Mouse (Mus musculus) heart, postnatal 25 days (tissue): ENCODE data around the gene Rpl37a. TPM values are rescaled to one million over a fixed set of nuclear protein-coding genes. Genes with fewer than 3 reads are reported as not detected.

Experiments
- DNase-seq: peaks from one replicate; pipeline ENCODE4 v3.0.0; 2022; ENCODE audit warnings: low spot score
- intact Hi-C: fragments of 180-260 bp; cut with DNase I; formaldehyde crosslinking; loops from one replicate; pipeline ENCODE4 v1.15.1; 2025
- total RNA-seq, 2 experiments: library from RNA; stranded (reverse); gene quantifications; 2 replicates each; pipeline ENCODE4 v1.2.3; 2021

Rpl37a gene
- 100 to 1,000 TPM; 571 to 619 TPM for total RNA-seq

DNA sequence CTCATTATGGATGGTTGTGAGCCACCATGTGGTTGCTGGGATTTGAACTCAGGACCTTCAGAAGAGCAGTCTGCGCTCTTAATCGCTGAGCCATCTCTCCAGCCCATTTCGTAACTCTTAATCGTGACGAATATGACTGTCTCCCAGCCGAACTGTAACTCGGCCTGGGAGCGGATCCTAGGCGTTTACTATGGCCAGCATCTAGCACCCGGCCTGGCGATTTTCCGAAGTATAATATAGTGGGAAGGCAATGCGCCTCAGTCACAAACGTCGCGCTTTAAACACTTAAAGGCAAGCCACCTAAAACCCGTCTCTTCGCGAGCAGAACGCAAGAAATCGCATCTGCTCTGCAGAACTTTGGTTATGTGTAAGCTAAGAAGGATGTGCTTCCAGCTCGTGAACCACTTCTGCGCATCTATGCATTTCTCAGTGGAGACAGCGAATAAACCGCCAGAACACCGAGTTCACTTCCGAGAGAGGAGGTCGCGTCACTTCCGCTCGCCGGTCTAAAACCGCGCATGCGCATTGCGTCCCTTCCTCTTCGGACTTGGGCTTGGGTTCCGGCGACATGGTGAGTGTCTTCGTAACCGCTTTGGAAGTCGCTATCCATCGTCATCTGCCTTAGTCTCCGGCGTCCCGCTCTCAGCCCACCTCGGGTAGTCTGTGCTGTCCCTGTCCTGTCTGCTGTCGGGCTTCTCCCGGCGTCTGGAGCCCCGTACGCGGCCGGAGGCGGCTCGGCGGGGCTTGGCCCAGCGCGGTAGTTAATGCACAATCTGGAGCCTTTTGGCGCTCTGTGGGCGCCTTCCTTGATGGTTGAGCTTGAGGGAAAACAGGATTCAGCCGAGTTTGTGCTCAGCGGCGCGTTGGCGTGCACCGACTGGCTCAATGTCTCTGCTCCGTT, at the start of gene Rpl37a:
Gene Rpl37a, plus strand, starts transcription at position 538 of the 901 bp plus-strand sequence.
- intact Hi-C loops = loop anchor here (5.0 to 10.0 kb wide), 4 partner anchors 129 to 1034 kb away; partner anchors contain the start of gene Smarcal1

GRCm38 (mm10) chr1:72673070-72673469, 38.0 kb upstream of the Rpl37a start:
- intact Hi-C loops = no loop called here
- DNase-seq = no peak

More for the DNA sequence above, at the start of gene Rpl37a:
- peak; percentile 86 for DNase-seq

DNA sequence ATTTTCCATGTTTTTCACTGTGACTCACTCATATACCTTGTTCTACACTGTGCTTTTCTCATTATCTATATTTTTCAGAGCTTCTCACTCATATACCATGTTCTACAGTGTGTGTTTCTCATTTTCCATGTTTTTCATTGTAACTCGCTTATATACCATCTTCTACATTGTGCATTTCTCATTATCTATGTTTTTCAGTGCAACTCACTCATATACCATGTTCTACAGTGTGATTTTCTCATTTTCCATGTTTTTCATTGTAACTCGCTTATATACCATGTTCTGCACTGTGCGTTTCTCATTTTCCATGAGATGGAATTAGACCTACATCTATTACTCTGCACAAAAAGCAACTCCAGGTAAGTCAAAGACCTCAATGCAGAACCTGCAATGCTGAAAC, 14.8 kb upstream of the Rpl37a start:
- no peak for DNase-seq

GRCm38 (mm10) chr1:72698651-72699050, 12.4 kb upstream of the Rpl37a start:
- no peak for DNase-seq
- intact Hi-C loops = no loop called here

More for the DNA sequence above, 14.8 kb upstream of the Rpl37a start:
- intact Hi-C loops = no loop called here

- intact Hi-C loops = no loop called here
Observed at GRCm38 (mm10) chr1:72700479-72700878, 10.6 kb upstream of the Rpl37a start, which contains the start of gene Ankar. TSS of gene Ankar (minus strand) at chr1:72700579.

GRCm38 (mm10) chr1:72707525-72707924, 3.6 kb upstream of the Rpl37a start:
- intact Hi-C loops = no loop called here

More at GRCm38 (mm10) chr1:72700479-72700878, 10.6 kb upstream of the Rpl37a start, which contains the start of gene Ankar:
- DNase-seq = no peak

DNA sequence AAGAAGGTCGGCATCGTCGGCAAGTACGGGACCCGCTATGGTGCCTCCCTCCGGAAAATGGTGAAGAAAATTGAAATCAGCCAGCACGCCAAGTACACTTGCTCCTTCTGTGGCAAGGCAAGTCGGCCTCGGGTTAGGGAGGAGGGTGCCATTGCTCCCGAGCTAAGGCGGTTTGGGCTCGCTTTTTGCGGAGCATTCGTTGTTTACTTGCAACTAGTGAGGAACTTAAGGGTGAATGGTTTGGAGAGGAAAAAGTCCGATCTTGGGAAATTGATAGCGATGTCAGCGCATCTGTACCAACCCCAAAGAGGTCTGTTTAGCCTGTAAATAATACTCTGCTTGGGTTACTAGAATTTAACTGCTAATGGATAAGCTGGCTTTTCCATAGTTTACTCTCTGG, 594 bp downstream of the Rpl37a start:
- no peak for DNase-seq
- intact Hi-C loops = loop anchor here (5.0 to 10.0 kb wide), 4 partner anchors 129 to 1033 kb away; partner anchors contain the start of gene Smarcal1

More at GRCm38 (mm10) chr1:72707525-72707924, 3.6 kb upstream of the Rpl37a start:
- DNase-seq = no peak

DNA sequence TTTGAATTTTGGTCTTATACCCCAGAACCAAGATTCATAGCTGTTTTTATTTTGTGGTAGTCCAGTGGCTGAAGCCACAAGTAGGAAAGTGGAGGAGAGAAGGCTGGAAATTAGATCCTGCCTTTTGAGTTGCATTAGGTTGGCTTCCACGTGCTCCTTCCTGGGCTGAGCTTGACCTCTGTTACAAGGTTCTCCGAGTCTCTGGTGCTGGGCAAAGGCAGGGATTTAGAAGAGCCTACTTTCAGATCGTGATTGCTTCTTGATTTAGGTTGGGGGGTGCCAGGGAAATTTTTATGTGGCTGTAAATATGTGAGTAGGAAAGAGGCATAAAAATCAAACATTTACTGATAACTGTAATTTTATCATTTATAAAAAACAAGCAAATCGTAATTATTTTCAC, 3.5 kb downstream of the Rpl37a start:
- intact Hi-C loops = loop anchor here (5.0 to 10.0 kb wide), 4 partner anchors 132 to 1030 kb away; partner anchors contain the start of gene Smarcal1
- DNase-seq = no peak

DNA sequence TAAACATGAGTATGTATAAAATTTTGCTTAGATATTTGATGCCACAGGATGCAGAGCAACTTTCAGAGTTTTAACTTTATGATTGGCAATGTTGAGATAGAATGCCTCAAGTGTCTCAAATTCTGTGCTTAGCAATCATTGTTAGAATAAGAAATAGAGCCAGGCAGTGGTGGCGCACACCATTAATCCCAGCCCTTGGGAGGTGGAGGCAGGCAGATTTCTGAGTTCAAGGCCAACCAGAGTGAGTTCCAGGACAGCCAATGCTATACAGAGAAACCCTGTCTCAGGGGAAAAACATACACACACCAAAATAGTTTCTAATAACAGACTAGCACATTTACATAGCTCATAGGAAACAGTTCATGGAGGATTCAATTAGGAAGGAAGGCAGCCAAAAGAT, 4.0 kb downstream of the Rpl37a start:
- intact Hi-C loops = loop anchor here (5.0 to 10.0 kb wide), 4 partner anchors 400 to 1112 kb away; no protein-coding TSS in a partner anchor
- no peak for DNase-seq

DNA sequence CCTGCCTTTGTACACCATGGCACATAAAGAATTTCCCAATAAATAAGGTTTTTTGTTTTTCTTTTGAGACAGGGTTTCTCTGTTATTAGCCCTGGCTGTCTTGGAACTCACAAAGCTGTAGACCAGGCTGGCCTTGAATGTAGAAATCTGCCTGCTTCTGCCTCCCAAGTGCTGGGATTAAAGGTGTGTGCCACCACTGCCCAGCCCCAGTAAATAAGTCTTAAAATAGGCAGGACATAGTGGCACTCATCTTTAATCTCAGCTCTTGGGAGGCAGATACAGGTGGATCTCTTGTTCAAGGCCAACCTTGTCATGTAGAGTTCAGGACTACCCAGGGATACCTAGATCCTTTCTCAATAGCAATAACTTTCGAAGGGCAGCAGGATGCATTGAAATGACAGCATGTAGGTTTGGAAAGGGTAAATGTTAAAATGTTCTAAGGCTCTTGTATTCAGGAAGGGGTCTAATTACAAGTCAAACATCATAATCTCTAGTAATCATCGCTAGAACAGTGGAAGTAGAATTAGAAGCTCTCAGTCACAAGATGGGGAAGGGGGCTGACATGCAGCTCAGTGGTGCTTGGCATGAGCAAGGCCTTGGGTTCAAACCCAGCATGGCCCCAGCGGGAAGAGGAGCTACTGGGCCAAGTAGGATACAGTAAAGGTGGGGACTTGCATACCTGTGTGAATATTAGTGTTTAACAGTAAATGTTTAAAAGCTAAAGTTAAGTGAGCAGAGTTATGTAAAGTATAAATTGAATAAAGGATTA, 4.7 kb downstream of the Rpl37a start:
- no peak for DNase-seq
- intact Hi-C loops = loop anchor here (5.0 to 10.0 kb wide), 4 partner anchors 401 to 1112 kb away; no protein-coding TSS in a partner anchor

- no peak for DNase-seq
- intact Hi-C loops = loop anchor here (5.0 to 10.0 kb wide), 4 partner anchors 402 to 1111 kb away; no protein-coding TSS in a partner anchor
Observed at GRCm38 (mm10) chr1:72716421-72716820, 5.3 kb downstream of the Rpl37a start.

DNA sequence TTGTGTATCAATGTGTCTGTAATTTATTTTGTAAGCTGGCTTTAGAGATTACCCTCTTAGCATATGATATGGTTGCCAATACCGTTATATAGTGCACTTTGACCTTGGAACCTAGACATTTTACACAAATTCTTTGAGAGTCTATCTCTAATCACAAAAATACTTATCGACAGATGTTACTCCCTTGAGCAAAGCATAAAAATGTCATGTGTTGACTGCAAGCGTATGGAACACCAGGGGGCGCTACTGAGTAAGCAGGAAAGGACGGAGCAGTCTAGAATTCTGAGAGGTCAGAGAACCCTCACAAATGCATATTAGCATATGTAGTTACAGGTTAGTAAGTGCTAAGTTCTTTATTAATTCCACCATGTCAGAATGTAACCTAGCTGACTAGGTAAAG, 5.8 kb downstream of the Rpl37a start:
- DNase-seq = no peak
- intact Hi-C loops = loop anchor here (5.0 to 10.0 kb wide), 4 partner anchors 402 to 1110 kb away; no protein-coding TSS in a partner anchor

GRCm38 (mm10) chr1:72717540-72717939, 6.5 kb downstream of the Rpl37a start:
- intact Hi-C loops = loop anchor here (5.0 to 10.0 kb wide), 4 partner anchors 403 to 1110 kb away; no protein-coding TSS in a partner anchor

DNA sequence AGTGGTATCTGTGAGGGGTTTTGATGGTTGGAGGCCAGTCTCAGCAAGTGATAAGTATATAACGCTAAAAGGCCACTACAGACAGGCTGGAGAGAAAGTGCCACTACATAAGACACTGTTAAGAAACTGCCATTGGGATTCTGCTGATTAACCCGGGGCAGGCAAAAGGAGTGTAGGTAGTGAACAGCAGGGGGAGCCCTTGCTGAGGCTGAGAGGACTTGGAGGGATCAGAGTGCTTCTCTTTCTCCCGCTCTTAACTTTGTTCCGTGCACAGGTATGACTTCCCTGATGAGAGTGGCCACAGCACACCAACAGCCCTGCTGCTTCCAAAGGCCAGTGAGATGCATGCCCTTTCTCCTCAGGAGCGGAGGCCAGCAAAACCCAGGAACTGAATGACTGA, 7.8 kb downstream of the Rpl37a start:
- intact Hi-C loops = loop anchor here (1.0 to 10.0 kb wide), 5 partner anchors 136 to 1108 kb away; no protein-coding TSS in a partner anchor
- DNase-seq = no peak

More at GRCm38 (mm10) chr1:72717540-72717939, 6.5 kb downstream of the Rpl37a start:
- no peak for DNase-seq

GRCm38 (mm10) chr1:72720115-72720725, 9.1 kb downstream of the Rpl37a start:
- intact Hi-C loops = no loop called here
- no peak for DNase-seq

DNA sequence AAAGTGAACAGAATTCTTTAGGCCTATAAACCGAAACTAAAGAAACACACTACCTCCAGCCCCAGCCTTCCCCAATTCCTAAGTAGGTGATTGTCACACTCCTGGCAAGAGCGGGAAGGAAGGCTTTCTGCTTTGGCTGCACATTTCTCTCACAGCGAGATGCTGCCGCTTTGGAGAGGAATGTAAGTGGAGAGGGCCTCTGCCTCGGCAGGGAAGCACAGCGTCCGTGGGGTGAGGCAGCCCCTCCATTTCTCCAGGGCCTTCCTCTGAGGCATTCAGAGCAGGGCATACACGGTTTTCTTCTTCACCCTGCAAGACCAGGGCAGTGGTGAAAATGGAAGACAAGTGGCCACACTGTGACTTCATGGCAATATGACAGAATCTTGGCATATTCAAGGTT, 11.6 kb downstream of the Rpl37a start:
- DNase-seq = no peak
- intact Hi-C loops = no loop called here

GRCm38 (mm10) chr1:72724354-72724753, 13.3 kb downstream of the Rpl37a start:
- intact Hi-C loops = no loop called here
- DNase-seq = no peak

- intact Hi-C loops = no loop called here
- no peak for DNase-seq
Observed at GRCm38 (mm10) chr1:72725941-72726340, 14.9 kb downstream of the Rpl37a start.

- DNase-seq = no peak
- intact Hi-C loops = no loop called here
Observed at GRCm38 (mm10) chr1:72728781-72729180, 17.7 kb downstream of the Rpl37a start.
